Mouse (Mus musculus): ENCODE data around the gene Tango6.

Gene Tango6

DNA sequence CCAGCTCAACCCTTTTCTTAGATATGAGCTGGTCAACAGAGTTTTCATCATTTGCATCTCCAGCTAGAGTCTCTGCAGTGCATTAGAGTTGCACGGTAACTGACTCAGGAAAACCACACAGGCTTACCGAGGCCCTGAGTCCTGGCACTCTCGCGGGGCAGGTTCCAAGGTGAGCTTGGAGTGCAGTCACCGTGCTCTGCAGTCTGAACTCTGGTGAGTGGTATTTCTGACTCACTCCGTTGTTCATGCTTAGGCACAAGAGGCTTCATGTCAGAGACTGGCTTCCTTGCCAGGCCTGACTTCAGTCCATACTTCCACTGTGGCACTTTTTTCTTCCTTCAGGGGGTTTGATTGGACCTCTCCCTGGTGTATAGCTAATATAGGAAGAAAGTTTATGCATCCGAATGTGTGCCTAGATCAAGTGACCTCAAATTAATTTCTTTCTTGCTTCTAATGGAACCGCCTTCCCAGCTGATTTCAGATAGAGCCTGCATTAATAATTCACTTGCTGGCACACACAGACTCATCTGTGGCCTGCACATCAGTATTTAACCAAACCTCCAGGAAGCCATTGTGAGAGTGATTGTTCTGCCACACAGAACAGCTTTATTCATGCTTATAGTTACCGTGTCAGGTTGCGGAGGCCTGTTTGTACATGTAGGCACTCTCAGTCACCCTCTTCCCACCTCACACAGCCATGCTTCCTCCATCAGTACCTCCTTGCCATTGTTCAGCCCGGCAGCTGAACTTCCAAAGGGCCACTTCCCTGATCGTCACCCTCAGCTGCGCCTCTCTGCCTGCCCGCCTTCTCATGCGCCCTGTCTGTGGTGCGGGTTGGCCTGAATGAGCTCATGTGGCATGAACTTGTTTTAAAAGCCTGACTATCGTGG is 136.0 kb downstream of the Tango6 start:
- no peak for DNase-seq

DNA sequence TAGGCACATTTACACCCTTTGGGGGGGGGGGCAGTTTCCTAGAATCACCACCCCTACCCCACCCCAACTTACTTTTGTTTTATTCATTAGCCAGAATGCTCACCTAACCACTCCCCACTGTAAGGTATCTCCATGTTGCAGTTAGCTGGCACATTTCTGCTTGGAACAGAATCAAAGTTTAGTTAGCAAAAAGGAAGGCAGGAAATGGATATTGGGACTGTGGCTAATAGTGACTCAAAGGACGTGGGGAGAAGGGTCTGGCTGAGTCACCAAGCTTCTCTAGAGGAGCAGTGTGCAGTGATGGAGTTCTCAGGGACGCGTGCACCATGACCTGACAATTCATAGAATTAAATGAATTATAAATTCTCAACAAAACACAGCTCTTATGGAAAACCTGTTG is 136.7 kb downstream of the Tango6 start:
- DNase-seq, result no peak

DNA sequence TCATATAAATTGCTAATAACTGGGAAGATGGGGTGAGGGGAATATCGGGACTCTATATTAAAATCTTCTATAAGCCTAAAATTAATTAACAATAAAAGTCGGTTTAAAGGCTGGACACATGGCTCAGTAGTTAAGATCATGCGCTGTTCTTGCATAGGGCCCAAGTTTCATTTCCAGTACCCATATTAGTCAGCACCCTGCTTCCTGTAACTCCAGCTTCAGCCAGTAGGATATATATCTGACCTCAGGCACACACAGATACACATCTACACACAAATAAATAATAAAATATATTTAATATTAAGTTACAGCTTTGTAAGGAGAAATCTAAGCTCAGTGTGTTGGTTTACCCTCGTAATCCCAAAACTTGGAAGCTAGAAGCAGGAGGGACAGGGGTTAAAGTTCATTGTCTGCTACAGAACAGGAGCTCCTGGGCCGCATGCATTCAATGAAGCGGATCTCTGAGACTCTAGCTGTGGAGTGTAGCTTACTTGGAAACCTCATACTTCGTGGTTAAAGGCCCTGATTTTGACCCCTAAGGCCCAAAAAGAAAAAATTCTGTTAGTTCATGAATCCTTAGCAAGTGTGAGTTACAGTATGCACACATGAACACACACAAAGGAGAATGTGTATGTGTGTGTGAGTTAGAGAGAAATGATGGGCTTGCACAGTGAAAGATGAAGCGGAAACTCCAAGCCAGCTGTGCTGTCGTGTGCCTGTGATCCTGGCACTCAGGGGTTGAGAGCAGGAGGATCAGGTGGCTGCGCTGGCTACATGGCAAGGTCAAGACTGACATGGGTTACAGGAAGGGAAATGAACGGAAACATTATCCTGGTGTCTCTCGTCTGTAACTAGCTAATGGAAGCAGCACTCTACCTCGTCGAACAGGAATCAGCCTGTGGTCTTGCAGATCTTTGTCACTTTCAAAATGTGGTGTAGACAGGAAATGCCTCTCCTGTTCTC is 138.0 kb downstream of the Tango6 start:
- DNase-seq, result no peak

DNA sequence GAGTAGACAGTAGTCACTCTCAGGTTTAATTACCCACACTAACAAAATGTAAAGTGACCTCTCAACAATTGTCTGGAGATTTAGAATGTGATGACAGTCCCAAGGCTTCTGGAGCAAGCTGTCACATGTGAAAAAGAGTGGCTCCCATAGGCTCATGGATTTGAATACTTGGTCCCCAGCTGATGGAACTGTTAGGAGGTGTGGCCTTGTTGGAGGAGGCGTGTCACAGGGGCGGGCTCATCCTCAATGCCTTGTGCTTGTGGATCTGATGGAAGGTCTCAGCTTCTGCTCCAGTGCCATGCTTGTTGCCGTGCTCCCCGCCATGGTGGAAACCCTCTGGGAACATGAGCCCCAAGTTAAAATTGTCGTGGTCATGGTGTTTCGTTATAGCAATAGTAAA is 146.1 kb downstream of the Tango6 start:
- no peak for DNase-seq

DNA sequence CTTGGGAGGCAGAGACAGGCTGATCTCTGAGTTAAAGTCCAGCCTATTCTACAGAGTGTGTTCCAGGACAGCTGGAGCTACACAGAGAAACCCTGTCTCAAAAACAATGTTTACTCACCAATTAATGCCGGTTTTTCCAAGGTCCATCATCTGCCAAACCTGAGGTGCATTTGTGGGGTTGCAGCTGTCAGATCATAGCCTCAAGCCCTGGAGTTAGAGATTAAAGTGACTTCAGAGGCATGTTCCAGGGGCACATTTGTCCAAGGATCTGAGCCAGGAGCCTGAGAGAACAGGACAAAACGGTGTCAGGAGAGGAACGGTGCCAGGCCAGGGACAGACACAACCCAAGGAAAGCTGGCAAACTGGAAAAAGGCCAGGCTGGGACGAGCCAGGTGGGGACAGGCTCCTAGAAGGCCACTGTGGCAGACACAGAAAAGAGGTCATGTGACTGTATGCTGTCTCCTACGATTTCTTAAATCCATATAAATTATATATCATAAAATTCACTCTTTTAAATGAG is 146.7 kb downstream of the Tango6 start:
- no peak for DNase-seq

DNA sequence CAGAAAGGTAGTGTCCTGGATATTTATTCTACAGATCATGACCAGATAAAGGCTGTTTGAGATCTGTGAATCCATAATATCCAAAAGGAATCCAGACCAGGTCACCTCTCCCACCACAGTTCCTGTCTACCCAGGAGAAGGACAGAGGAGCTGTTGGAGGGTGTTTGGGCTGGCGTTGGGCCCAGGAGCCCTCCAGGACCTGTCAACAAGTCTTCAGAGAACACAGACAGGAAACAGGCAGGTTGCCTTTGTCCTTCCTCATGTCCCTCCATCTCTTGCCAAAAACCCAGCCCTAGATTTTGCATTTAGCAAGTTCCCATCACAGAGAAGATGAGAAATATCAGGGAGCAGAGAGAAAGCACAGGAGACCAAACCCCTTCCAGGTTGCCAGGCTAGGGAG is 152.0 kb downstream of the Tango6 start:
- DNase-seq, result peak; percentile 22

DNA sequence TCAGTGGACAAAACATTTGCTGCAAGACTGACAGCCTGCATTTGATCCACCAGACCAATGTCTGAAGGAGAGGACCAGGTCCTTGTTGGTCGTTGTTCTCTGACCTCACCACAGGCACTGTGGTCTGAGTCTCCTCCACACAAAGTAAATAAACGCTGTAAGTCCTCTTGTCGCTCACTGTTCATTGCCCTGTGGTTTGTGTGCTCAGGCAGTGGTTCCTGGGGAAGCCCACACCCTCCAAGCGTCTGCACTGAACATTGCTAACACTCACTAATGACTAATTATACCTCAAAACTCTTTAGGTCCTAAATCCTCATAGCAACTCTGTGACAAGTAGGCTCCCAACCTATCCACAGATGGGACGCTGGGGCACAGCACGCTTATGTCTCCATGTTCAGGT is 153.7 kb downstream of the Tango6 start:
- no peak for DNase-seq

DNA sequence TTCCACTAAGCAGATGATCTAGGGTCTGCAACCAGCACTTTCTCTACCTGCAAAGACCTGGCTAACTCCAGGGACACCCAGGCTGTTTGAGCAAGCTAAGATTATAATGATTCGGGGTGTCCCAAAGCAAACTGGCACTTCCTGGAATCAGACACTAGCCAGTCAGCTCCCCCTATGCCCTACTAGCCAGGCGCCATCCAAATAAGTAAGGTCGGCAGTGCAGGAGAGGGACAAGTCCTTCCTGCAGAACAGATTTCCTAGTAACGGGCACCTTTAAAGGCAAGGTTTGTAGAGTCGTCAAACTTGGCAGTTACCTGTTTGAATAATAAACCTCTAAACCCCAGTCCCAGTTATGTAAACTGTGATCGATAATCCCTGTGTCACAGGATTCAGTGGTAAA is 155.9 kb downstream of the Tango6 start:
- DNase-seq, result no peak

DNA sequence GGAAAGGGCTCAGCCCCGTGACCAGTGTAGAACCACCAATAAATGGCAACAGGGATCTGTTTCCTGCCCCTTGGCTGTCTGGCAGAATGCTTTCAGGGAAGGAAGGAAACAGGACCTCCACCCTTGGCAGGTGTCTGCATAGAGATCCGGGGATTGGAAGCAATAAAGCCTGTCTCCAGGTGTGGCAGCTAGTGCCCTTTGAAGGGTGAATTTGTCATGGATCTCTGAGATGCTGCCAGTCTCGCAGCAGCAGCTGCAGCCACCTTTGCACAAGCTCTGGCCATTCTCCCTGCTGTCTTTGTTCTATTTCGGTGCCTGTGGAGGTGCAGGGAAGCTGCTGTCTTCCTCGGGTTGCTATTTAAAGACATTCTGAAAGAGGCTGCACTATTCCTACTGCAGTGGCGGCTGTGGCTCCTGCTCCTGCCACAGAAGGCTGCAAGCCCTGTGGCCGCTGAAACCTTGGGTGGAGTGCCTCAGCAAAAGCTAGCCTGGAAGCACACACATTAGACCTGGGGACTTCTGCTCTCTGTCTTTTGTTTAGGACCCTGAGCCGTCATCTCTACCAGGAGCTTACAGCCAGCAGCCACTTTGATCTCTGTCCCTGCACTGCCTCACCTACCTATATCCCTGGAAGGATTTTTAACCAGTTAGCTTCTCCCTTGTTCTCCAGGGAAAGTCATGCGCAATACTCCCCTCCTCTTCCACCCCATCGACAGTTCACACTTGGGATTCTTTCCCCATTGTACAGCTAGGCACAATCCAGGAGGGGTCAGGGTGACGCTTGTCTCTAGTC is 156.5 kb downstream of the Tango6 start:
- peak; percentile 20 for DNase-seq

DNA sequence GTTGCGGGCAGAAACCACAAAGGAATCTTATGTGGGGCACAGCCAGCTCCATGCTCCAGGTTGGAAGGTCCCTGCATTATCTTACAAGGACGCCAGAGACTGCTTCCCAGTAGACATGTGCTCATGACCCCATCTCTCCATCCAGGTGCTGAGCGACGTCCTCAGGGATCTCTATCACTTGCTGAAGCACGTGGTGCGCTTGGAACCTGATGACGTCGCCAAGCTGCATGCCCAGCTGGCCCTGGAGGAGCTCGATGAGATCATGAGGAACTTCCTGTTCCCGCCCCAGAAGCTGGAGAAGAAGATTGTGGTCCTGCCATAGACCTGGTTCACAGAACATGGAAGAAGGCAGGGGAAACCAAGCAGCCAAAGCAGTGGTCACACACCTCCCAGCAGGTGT is 167.2 kb downstream of the Tango6 start:
- DNase-seq, result no peak

DNA sequence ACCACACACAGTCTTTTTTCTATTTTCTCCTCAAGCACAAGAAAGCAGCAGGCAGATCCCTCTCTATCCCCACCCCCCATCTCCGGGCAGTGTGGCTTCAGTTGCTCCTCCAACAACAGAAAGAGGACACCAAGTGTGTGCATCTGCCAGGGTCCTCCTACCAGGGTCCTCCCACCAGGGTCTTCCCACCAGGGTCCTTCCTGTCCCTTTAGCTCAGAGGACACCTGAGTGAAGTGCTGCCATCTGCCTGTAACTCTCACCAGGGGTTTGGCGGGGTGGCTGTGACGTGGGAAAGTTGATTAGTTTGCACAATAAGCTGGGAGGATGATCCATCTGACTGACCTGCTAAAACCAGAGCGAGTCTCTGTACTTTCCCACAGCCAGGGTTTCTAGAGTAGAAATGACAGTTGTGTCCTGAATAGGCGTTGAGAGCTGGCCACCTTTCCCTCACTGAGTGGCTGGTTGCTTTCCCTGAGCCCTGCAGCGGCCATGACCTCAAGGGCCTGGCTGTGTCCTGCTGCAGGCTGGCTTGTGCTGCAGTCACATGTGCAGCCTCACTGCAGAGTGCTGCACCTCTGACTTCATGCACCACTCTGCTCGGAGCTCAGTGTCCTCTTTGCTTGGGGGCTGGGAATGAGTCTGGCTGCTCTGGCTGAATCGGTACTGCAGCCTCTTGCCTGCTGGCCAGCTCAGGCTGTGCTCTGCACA is 171.8 kb downstream of the Tango6 start:
- no peak for DNase-seq

DNA sequence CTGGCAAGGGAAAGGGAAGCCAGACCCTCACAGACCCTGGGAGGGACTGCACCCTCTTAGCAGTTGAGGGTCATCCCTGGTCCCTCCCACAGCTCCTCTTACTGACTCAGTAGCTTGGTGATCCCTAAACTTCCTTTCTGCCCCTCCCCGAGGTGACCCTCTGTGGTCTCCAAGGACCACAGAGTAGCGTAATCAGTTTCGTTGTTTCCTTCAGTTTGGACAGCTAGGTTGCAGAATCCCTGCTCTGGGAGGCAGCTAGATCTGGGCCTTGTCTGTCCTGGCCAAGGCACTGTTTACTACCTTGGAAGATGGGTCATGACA is 172.3 kb downstream of the Tango6 start:
- DNase-seq, result no peak

DNA sequence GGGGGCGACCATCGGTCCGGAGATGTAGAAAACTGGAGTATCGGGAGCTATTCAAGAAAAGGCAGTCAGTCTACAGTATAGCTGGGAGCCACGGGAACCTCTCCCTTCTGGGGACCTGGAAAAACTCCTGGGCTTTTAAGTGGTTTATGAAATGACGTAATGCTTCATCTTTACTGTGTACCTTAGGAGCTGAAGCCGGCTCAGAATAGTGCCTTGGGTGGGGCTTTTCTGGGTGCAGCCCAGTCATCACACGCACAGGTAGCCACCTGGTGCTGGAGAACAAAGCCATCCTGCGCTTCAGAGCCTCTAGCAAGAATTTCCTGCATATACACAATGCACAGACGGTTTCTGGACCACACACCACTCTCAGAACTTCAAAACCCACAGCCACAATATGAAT is 180.0 kb downstream of the Tango6 start:
- DNase-seq, result no peak

DNA sequence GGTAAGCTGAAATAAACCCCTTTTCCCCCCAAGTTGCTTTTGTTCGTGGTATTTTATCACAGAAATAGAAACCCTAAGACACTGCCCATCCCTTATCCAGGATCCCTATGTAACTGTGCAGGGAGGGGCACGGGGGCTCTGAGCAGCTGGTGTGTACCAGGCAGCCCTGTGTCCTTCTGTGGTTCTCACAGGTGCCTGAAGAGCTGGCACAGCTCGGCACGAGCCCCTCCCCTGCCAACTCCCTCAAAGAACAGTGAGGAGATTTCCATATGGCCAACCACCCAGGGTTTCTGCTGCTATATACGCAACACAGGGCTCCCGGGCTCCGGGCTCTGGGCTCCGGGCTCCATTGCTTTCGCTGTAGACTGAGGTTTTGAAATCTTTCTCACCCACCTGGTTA is 182.5 kb downstream of the Tango6 start:
- no peak for DNase-seq

DNA sequence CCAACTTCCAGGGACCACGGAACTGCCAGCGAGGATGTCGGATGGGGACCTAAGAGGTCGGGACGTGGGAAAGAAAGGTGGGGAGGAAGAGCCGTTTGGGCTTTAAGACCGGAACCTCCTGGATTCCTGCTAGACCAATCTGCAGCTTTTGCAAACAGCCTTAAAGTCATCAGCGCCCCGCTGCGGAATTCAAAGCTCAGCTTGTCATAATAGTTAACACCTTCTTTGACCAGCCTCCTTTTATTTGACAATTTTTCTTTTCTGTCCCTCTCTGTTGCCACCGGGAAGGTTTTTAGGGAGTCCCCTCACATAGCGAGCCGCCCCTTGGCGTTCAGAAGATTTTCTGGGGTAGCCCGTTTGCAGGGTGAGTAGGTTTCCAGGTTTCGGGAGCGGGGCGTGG is 187.2 kb downstream of the Tango6 start, which contains the start of gene Has3:
Gene Has3 (plus strand): TSS at position 192 of the 400 bp plus-strand sequence.
- no peak for DNase-seq

DNA sequence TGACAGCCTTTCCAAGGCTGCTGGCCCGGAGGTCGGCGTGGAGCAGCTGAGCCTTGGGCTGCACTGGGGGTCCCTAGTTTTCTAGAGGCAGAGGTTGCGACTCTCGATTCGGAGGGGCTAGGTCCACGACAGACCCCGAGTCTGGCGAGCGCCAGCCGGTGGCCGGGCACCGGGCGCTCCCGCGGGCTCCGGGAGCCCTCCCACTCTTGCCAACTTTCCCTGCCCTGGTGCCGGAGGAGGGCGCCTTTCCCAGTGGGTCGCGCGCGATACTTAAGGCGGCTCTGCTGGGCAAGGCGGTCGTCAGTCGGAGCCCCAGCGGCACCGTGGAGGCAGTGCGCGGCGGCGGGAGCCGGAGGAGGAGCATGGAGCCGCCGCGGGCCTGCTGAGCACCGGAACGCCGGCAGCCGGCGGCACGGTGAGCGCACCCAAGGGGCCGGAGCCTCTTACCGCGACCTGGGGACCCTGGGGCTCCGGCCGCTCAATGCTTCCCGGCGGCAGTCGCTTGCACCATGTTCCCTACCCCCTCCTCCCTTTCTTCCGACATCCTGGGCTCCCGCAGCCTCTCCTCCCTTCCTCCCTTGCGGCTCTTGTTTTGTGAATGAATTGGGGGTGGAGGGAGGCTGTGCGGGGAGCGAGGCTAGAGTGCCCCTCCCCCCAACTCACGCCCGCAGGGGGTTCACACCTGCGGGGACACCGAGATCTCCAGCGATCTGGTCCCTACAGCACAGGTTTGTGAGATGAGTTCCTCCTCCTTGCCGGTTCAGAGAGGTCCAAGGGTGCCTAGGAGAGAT is 187.9 kb downstream of the Tango6 start:
- DNase-seq, result peak; percentile 74

DNA sequence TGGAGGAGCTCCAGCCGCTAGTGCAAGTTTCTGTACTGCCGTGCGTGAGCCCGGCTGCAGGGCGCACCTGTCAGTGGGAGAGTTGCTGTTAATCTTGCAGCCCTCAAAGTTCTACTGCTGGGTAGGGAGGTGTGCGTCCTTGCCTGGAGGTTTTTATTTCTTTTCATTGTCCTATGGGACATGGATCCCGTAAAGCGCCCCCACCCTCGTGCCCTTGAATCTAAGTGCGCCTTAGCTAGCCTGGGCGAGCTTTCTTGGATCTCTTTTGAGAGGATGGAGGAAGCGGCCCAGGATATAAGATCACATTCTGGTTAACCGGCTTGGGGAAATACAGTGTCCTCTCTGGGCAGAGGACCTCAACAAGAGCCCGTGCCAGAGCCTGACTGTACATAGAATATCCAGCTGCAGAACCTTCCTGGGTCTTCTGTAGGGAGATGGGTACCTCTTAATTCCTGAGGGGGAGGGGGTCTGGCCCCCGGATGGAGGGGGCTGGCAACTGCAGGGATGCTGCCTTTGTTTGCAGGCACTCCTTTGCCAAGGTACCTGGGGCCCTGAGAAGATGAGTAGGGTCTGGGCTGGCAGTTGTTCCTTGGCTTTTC is 188.6 kb downstream of the Tango6 start:
- no peak for DNase-seq

DNA sequence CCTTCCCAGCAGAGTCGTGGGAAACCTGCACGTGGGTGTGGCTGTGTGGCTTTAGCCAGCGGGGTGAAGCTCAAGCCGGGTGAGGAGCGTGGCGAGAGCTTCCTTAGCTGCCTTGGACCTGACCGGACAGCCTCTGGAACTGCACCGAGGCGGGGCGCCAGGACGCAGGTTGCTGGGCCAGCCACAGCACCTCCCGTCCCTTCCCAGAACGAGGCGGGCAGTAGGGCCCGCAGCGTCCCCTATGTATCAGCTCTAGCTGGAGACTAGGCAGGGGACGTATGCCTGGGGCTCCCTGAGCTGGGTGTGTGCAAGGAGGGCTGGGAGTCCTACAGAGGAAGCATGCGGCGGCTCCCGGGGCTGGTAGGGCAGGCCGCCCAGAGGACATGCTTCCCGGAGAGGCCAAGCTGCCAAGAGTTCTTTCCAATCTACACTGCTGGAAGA is 189.1 kb downstream of the Tango6 start:
- peak; percentile 73 for DNase-seq

DNA sequence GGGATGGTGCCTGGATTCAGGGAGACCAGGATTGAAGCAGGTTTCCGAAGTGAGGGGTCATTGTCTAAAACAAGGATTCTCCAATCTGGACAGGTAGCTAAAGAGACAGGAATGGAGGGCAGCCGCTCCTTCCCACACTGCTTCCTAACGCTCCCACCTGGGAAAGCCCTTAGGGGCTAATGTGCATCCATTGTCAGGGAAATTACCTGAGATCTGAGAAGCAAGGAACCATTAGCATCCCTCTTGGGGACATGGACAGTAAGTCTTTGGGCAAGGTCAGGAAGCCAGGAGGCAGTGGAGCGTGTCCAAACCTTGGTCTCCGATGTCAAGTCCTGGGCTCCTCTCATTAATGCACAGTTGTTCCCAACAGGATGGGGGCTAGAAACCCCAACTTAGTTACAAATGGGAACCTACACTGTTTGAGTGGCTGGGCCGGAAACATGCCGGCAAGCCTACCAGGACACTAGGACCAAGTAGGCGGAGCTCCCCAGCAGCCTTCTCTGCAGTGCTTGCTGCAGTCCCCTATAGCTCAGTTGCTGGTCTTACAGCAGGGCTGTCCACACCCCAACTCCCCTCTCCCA is 189.7 kb downstream of the Tango6 start:
- DNase-seq, result no peak

DNA sequence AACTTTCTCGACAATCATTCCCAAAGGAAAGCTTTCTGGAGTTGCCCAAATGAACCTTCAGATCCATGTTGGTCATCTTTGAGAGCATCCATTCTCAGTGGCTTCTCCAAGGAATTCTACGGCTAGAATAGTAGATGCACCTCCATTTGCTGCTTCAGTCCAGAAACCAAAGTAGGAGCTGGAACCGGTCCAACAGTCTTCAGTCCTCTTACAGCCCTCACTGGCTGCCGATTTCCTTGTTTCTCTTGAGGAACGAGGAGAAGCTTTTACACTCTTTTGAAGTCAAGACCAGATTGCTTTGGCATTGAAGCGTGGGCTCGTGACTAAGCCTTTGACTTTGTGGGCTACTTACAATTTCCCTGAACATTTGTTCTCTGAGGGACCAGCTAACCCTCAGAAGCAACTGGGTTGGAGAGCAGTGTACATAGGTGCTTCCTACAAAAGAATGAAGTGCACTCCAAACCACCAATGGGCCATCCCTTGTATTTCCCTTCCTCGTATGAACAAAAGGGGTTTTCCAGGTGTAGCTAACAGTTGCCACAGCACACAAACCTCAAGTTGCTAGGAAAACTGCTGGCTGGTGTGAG is 197.3 kb downstream of the Tango6 start:
- DNase-seq, result peak; percentile 40

Measured in lung, postnatal 10 days (tissue).